Mouse (Mus musculus) liver, embryonic 14.5 days (tissue): ENCODE results near the gene Syngr1. TPM values are rescaled to one million over a fixed set of nuclear protein-coding genes. Genes with fewer than 3 reads are reported as not detected.
A peak's percentile ranks its signal among the peaks of the same experiment; 100 is the strongest.

ENCODE experiments used
- ATAC-seq: fragments of 200-750 bp; cut with Nextera tagmentation; 2 replicates; pipeline ENCODE4 v1.8.0; 2017; ENCODE audit warnings: moderate number of reproducible peaks, mild to moderate bottlenecking, moderate library complexity; ENCODE audit not compliant: insufficient read depth
- DNase-seq, 3 experiments: peaks; one replicate each; pipeline ENCODE4 v3.0.0-alpha.2; 2012 to 2013; ENCODE audit warnings: low read depth in 3 of 3, low spot score in 3 of 3
- H3K27ac ChIP-seq: fragments of 300-500 bp; sonication (generic); 2 replicates; pipeline ENCODE4 v1.5.1; 2014; ENCODE audit warnings: moderate library complexity, mild to moderate bottlenecking, control low read depth, inconsistent platforms
- H3K27me3 ChIP-seq: fragments of 300-500 bp; sonication (generic); 2 replicates; pipeline ENCODE4 v1.6.1; 2014; ENCODE audit warnings: mild to moderate bottlenecking, low read length, moderate library complexity; ENCODE audit not compliant: control insufficient read depth, insufficient read depth
- H3K36me3 ChIP-seq: fragments of 300-500 bp; sonication (generic); replicated peaks from 2 replicates; pipeline ENCODE4 v1.6.1; 2014; ENCODE audit warnings: low read depth; ENCODE audit not compliant: control insufficient read depth, insufficient read depth
- H3K4me1 ChIP-seq, 2 experiments: fragments of 200-500 bp in 1 of 2; fragments of 300-500 bp in 1 of 2; sonication (generic) in 1 of 2; replicated peaks; 2 replicates each; pipeline ENCODE4 v1.6.1; 2012 to 2014; ENCODE audit warnings: antibody characterized with exemption in 1 of 2, inconsistent platforms in 1 of 2, low read length in 1 of 2; ENCODE audit not compliant: control insufficient read depth in 2 of 2, insufficient read depth in 2 of 2
- H3K4me2 ChIP-seq: fragments of 300-500 bp; sonication (generic); 2 replicates; pipeline ENCODE4 v1.6.1; 2014; ENCODE audit warnings: low read depth, mild to moderate bottlenecking, control low read depth, moderate library complexity
- H3K4me3 ChIP-seq, 2 experiments: fragments of 200-500 bp in 1 of 2; fragments of 300-500 bp in 1 of 2; sonication (generic) in 1 of 2; 2 replicates each; pipeline ENCODE4 v1.5.1; 2012 to 2014; ENCODE audit warnings: low read depth in 2 of 2, low read length in 2 of 2, mild to moderate bottlenecking in 2 of 2, control low read depth in 1 of 2, inconsistent platforms in 1 of 2, moderate library complexity in 1 of 2; ENCODE audit not compliant: insufficient read depth in 1 of 2
- H3K9ac ChIP-seq: fragments of 300-500 bp; sonication (generic); replicated peaks from 2 replicates; pipeline ENCODE4 v1.6.1; 2014; ENCODE audit warnings: mild to moderate bottlenecking, control low read depth, moderate library complexity
- H3K9me3 ChIP-seq: fragments of 300-500 bp; sonication (generic); 2 replicates; pipeline ENCODE4 v1.6.1; 2016; ENCODE audit warnings: low read length, mixed read lengths; ENCODE audit not compliant: control insufficient read depth
- CTCF ChIP-seq: IDR thresholded peaks from 2 replicates; pipeline ENCODE4 v1.5.1; 2016; ENCODE audit warnings: antibody characterized with exemption, low read depth, control low read depth
- EP300 ChIP-seq: IDR thresholded peaks from 2 replicates; pipeline ENCODE4 v1.6.1; 2016; ENCODE audit warnings: antibody characterized with exemption, low read depth
- WGBS: fragments of 180-500 bp; shearing (Covaris S2); extraction: QIAGEN DNeasy Blood & Tissue Kit; methylation state at CpG from one replicate; pipeline ENCODE4 v1.1.7; 2014; ENCODE audit not compliant: insufficient replicate concordance; 5-methylcytosine and 5-hydroxymethylcytosine counted together
- polyA plus RNA-seq, 2 experiments: library from polyadenylated mRNA; depleted of rRNA in 1 of 2; stranded (reverse) in 1 of 2; unstranded in 1 of 2; fragments of >200 nt; fragmentation: Nextera tagmentation in 1 of 2; extraction: Ambion mirVana in 1 of 2; gene quantifications; 2 replicates each; pipeline versions ENCODE4 v1.2.1 to v1.2.3; 2012 to 2014

Syngr1 gene
- polyA plus RNA-seq, 2 experiments: 10.4 to 14.4 TPM

DNA sequence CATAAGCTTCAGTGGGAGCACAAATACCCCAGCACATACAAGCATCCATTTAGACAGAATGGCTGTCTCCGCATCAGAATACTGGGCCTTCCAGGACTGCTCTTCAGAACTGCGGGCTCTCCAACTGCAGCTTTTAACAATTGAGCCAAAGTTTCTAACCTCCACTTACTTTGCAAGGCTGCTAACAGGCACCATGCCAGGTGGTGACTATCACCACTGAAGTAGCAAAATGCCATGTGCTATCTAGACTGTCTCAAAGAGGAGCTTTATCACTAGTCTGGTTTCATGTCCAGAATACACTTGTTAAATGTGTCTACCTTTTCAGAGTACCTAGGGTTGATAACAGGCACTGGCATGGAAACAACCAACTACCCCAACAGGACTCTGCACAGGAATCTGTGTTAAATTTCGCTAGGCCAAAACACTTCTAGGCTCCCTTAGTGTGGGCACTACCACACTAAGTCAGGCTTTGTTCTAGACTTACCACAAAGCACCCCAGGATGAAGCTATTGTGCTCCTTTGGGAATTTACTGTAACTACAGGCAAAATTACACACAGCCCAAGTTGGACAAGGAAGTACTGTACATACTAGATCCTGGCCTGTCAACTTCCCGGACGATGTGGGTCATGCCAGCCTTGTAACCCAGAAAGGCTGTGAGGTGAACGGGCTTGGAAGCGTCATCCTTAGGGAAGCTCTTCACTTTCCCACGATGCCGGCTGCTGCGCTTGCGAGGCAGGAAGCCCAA, 9.2 kb upstream of the Syngr1 start:
- peak overlapping the region; percentile 86 for H3K27ac ChIP-seq
- H3K4me1 ChIP-seq: peaks cover 14 to 21% of the 10 kb centered on the region in 2 experiments

DNA sequence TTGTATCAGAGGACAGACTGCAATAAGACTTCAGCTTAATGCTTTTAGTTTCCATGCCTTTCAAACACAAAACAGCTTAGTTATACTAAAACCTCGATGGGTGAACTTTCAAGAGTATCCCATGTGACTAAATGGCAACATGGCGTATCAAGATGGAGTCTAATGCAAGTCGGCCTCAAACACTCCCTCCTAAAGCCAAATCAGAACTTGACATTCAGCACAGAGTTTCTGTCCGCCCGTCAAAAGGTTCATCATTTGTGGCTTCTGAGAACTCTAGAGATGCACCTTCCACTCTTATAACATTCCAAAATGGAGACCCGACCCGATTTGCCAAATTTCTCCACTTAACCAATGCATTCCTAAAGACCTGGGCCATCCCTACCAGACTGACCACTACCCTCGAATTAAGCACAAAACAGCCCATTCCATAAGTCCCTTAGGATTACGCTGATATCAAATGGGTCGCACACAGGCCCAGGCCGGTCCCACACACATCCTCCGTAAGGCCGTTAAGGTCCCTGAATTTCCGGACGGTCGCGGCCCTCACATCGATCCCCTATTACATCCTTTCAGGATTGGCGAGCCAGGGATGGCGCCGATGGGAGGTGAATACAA, 8.4 kb upstream of the Syngr1 start:
- Histone ChIP-seq H3K9me3 (peaks cover 4% of the 10 kb centered on the region), H3K27me3 (no peaks in the 10 kb centered on the region), H3K4me1 (peaks cover 22 to 29% of the 10 kb centered on the region in 2 experiments), H3K27ac (peak overlapping the region; percentile 86), H3K4me2 (peak overlapping the region; percentile 97), H3K36me3 (peaks cover 48% of the 10 kb centered on the region), H3K4me3 (peak overlapping the region; percentile 92 to 95), H3K9ac (peak overlapping the region; percentile 97)
- TF ChIP-seq CTCF: no peak
- ATAC-seq (no peak), DNase-seq (peak in 1 of 3 experiments; percentile 45)
- under 1% methylated on average over 21 of the region's 21 CpGs for WGBS

More for the DNA sequence above, 9.2 kb upstream of the Syngr1 start:
- peaks cover 4% of the 10 kb centered on the region for H3K9me3 ChIP-seq
- 4% methylated on average over 11 of the region's 11 CpGs for WGBS
- peak overlapping the region; percentile 97 for H3K4me2 ChIP-seq
- peak overlapping the region; percentile 92 to 95 for H3K4me3 ChIP-seq
- no peak for DNase-seq
- H3K9ac ChIP-seq: peak overlapping the region; percentile 97
- H3K36me3 ChIP-seq: peaks cover 56% of the 10 kb centered on the region
- H3K27me3 ChIP-seq: no peaks in the 10 kb centered on the region
- ATAC-seq: no peak
- TF ChIP-seq CTCF (no peak), EP300 (no peak)

DNA sequence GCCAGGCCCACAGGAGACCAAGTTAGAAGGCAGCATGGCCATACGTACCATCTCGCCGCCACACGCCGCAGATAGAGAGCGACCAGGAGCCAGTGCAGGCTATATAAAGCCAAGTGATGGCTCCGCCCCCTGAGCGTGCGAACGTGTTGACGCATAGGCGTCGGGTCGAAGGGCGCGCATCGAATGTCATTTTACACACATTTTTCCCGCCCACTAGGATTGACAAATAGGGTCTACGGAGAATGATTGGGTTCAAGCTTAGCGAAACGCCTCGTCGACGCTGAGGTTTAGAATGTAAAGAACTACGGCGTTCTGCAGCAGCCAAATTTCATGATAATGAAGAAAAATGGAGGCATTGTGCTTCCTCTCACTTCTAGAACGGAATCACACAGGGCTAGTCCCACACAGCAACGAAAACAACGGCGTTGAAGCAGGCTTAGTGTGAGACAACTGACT, 7.8 kb upstream of the Syngr1 start:
- H3K4me1 ChIP-seq: peaks cover 25 to 33% of the 10 kb centered on the region in 2 experiments
- peaks cover 4% of the 10 kb centered on the region for H3K9me3 ChIP-seq
- peaks cover 43% of the 10 kb centered on the region for H3K36me3 ChIP-seq
- peak overlapping the region; percentile 97 for H3K9ac ChIP-seq
- H3K27me3 ChIP-seq: no peaks in the 10 kb centered on the region
- peak overlapping the region; percentile 97 for H3K4me2 ChIP-seq
- peak overlapping the region; percentile 93 for H3K27ac ChIP-seq
- ATAC-seq: peak; percentile 85
- under 1% methylated on average over 30 of the region's 30 CpGs for WGBS
- peak; percentile 98 to 99 (median 99) for DNase-seq
- H3K4me3 ChIP-seq: peak overlapping the region; percentile 92 to 95
- TF ChIP-seq EP300 (peak; percentile 76), CTCF (peak; percentile 61)

DNA sequence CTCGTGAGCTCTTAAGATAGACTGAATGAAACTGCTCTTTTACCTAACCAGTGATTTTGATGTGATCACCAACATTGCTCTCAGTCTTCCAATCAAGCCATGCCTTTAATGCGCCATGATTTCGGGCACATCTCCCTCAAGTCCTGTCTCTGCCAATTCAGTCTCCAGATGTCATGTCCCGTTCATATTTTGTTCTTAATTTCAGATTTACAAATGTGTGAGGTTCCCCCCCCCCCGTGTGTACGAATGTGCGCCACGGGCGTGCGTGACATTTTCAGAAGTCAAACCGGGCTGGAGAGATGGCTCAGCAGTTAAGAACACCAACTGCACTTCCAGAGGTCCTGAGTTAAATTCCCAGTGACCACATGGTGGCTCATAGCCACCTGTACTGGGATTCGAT, 7.4 kb upstream of the Syngr1 start:
- under 1% methylated on average over 12 of the region's 12 CpGs for WGBS
- Histone ChIP-seq H3K4me3 (peak overlapping the region; percentile 86 to 95), H3K4me2 (peak overlapping the region; percentile 97), H3K9ac (peak overlapping the region; percentile 68), H3K27me3 (no peaks in the 10 kb centered on the region), H3K9me3 (peaks cover 4% of the 10 kb centered on the region), H3K36me3 (peaks cover 38% of the 10 kb centered on the region), H3K27ac (peak overlapping the region; percentile 93), H3K4me1 (peaks cover 28 to 37% of the 10 kb centered on the region in 2 experiments)
- no peak for DNase-seq
- ATAC-seq: no peak
- TF ChIP-seq CTCF: no peak
- TF ChIP-seq EP300: no peak
